Mouse (Mus musculus) thymus, postnatal 0 days (tissue): ENCODE data around the gene Dnajc27. TPM values are rescaled to one million over a fixed set of nuclear protein-coding genes. Genes with fewer than 3 reads are reported as not detected.

Source experiments
- DNase-seq: peaks from one replicate; pipeline ENCODE4 v3.0.0-alpha.2; 2015; ENCODE audit warnings: low spot score
- polyA plus RNA-seq: library from polyadenylated mRNA; unstranded; fragments of >200 nt; fragmentation: Nextera tagmentation; extraction: Ambion mirVana; gene quantifications from 2 replicates; pipeline ENCODE4 v1.2.1, GENCODE M21; 2015

Dnajc27 gene
- 3.4 and 4.0 TPM in 2 replicates for polyA plus RNA-seq

DNA sequence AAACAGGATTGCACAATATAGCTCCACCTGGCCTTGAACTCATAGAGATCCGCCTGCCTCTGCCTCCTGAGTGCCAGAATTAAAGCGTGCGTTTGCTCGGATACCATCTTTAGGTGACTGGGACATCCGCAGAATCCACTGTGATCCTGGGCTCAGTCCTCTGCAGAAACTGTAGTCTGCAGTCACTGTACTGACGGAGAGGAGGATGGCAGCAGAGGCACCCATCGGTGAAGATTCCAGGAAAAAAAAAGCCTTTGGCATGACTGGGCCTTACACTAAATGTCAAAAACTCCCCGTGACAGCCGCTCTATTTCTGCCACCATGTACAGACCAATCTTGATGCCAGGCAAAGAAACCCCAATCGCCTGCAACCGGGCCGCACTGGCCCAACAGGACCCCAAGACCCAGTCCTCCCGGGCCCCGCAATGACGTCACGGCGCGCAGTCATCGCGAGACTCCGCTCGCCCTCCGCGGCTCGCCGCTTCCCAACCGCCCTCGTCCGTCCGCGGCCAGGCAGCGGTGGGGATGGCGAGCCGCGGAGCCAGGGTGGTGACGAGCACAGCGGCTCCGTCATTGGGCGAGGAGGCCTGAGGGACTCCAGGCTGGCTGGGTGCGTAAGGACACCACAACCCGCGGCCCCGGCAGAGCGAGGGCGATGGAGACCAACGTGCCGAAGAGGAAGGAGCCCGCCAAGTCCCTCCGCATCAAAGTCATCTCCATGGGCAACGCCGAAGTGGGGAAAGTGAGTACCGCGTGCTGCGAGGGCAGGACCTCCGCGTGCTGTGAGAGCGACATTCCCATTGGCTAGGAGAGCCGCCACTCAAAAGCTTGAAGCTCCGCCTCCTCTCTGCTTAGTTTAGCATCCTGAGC is at the start of gene Dnajc27:
TSS of gene Dnajc27 (plus strand) at position 452 of the 870 bp plus-strand sequence.
- peak; percentile 97 for DNase-seq

- no peak for DNase-seq
Observed at GRCm38 (mm10) chr12:4036157-4036556, 46.2 kb upstream of the Dnajc27 start.

DNA sequence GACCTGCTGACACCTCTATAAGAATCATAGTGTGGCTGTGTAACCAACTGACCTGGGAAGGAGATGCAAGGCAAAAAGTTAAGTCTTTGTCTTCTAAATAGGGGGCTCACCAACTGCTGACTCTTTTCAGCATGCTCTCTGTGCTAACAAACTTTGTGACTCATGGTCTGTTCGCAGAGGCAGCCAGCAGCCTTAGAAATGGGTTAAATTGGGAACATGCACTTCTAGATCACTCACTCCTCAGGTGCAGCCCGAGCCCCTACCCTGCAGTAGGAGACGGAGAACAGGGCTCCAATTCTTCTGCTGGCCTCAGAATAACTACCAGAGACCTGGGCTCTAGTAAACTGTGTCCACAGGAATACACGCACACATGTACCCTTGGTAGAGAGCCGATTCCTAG is 44.9 kb upstream of the Dnajc27 start:
- DNase-seq = no peak

GRCm38 (mm10) chr12:4038061-4039041 is 44.0 kb upstream of the Dnajc27 start, which contains the start of gene Efr3b:
Gene Efr3b (minus strand): TSS chr12:4038915.
- peak; percentile 70 for DNase-seq

DNA sequence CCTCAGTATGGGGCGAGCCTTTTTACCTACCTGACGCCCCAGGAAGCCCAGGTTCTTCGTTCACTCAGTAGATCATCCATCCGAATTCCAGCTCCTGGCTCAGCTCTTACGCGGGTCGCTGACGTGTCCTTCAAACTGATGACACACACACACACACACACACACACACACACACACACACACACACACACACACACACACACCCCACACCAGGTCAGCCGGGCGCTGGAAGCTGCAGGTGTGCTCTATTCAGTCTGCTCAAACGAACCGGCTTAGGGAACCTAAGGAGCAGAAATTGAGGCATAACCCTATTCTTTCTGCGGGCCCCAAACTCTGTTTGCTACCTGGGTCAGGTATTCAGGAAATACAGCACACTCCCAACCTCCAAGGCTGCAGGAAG is 43.3 kb upstream of the Dnajc27 start:
- no peak for DNase-seq

GRCm38 (mm10) chr12:4042411-4042810 is 40.0 kb upstream of the Dnajc27 start:
- no peak for DNase-seq

DNA sequence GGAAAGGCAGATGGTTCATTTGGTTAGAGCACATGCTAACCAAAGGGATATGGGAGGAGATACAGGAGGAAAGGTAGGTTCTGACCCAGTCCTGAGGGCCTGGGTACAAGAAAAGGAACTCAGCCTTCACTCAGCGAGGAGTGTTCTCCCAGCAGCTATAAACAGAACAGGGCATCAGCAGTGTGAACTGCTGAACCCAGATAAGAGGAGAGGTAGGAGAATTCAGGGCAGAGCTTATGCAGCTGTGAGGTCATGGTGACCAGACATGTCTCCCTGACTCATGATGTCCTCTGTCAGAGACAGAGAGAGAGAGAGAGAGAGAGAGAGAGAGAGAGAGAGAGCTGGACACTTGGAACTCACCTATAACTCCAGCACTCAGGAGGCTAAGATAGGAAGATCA is 36.4 kb upstream of the Dnajc27 start:
- DNase-seq = no peak

DNA sequence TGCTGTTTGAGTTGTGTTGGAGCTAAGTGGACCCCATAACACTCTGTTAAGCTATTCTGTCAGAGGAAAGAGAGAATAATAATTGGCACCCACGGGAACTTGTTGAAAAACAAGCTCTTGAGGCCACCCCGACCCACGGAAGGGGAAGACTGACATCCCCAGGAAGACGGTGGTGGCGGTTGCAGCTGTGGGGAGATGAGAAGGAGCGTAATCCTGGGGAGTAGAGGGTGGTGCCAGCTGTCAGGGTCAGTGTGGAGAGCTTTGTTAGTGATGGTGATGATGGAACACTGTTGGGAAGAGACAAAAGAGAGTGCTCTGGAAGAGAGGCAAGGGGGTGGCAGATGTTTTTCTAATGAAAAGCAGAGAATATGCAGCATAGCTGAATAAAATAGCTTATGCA is 34.4 kb upstream of the Dnajc27 start:
- DNase-seq = no peak

DNA sequence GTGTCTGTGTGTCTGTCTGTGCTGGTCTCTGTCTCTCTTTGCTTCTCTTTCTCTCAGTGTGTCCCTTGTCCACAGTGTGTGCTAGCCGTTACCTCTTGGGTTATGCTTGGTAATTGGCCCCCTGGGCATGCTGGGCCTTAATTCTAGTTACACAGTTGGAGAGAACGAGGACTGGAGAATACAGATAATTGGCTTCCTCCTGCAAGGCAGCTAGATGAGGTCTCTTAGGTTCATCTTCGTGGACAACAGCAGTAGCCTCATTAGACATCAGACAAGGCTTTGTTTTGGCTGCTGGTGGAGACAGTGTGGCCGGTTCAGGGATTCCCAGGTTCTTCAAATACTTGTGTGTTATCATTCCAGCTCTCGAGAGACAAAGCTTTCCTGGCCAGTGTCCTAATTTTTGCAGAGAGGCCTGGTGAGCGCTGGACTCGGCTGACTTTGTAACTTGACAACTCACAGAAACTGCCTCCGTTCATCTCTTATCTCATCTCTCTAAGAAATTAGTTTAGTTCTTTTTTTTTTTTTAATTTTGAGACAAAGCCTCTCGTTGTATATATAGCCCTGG is 31.4 kb upstream of the Dnajc27 start:
- no peak for DNase-seq

- DNase-seq = no peak
Observed at GRCm38 (mm10) chr12:4053643-4054042, 28.7 kb upstream of the Dnajc27 start.

DNA sequence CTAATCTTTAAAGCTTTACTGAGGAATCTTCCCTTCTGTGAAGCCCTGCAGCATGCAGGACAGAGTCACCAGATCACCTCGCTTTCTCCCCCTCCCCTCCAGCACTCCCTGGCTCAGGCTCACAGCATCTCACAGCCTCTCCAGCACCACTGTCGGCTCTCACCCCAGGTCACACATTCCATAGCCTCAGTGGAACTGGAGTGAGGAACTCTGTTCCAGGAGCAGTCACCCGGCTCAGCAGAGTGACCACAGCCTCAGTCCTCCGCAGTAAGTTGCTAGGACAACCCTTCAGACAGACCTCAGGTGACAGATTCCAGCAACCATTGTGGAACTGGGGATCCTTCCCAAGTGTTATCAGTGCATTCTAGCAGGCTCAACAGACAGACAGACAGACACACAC is 27.5 kb upstream of the Dnajc27 start:
- no peak for DNase-seq

GRCm38 (mm10) chr12:4058321-4058720 is 24.1 kb upstream of the Dnajc27 start:
- DNase-seq = no peak

DNA sequence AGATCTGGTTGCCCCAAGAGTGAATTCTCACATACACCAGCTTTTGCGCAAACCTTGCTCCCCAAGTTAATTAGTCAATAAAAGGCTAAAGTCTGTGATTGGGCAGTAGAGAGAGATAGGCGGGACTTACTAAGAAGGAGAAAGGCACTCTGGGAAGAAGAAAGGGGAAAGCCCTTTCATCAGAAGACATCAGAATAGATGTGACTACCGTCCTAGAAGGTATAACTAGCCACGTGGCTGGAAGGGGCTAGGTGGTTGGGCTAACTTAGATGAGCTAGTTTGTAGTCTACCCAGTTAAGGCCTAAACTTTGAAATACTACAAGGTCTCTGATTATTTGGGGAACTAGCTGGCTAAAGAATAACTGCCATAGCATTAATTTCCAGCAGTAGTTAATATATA is 22.7 kb upstream of the Dnajc27 start:
- DNase-seq = no peak

- DNase-seq = no peak
Observed at GRCm38 (mm10) chr12:4065498-4065897, 16.9 kb upstream of the Dnajc27 start.

- no peak for DNase-seq
Observed at GRCm38 (mm10) chr12:4065944-4066343, 16.4 kb upstream of the Dnajc27 start.

DNA sequence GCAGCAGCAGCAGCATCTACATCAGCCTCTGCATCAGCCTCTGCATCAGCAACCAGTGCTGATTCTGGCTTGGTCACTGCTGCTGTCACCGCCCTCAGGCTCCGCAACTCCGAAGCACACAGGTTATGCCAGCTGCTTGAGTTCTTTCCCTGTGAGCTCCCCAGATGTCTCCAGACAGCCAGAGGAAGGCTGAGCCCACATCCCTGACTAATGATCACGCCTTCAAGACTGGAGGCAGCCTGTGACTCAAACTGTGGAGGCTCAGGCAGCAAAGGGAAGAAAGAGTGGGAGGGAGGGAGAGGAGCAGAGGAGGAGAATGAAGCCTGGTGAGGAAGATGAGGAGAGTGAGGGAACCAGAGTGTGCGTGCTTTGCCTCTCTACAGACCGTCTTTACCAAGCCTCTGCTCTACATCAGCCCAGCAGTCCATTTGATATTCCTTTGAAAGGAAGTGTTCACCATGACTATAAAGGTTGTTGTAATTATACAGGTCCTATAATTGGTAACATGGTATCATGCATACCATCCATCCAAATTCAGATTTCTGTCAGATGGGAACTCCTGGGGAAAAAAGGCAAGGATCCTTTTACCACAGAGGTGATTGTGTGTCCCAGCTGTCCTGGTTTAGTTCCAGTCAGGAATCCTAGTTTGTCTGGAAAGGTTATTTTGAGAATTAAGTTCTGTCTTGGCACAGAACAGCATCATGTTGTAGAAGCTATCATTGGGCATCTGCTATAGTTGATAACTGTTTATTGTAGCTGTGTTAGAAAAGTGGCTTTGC is 15.5 kb upstream of the Dnajc27 start:
- DNase-seq = no peak

DNA sequence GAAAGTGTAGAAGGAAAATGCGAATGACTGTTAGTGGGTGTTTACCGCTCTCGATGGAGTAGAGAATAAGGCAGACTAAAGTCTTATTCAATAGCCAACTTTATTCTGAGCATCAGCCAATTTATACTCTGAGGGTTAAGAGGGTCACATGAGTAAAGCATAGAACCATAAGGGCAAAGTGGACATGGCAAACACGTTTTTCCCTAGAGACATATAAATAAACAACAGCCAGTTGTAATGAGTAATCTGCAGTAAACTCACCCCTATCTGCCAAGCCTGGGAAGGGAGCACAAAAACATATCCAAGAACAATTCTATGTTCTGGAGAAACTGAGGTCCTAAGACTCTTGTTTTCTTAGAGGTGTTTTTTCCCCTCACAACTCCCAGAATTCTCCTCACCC is 13.8 kb upstream of the Dnajc27 start:
- DNase-seq = no peak

- no peak for DNase-seq
Observed at GRCm38 (mm10) chr12:4071671-4072070, 10.7 kb upstream of the Dnajc27 start.

- DNase-seq = no peak
Observed at GRCm38 (mm10) chr12:4075407-4075806, 7.0 kb upstream of the Dnajc27 start.

DNA sequence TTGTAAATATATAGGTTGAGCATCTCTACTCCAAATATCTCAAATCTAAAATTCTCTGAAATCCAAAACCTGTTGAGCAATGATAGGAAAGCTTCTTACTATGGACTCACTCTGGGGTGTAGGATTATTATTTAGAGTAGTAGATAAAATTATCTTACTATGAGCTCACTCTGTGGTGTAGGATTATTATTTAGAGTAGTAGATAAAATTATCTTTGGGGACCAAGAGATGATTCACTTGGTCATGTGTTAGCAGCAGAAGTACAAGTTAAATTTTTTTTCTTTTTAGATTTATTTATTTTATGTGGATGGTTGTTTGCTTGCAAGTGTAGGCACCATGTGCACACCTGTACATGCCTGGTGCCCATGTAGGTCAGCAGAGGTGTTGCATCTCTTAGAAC is 6.0 kb upstream of the Dnajc27 start:
- no peak for DNase-seq

DNA sequence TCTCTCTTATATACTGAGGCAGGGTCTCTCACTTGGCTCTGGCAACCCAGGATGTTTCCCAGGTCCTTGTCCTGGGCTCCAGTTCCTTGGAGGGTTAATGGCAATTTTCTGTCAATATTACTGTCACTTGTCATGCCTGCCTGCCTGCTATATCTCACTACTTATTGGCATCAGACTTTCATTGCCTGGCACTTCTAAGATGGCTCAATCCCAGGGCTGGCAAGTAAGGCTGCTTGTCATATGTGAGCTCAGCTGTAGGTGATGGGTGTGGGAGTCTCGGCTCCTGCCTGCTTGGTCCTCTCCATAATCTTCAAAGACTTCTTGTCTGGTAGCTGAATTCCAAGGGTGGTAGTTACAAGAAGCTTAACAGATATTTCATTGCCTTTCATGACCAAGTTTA is 4.3 kb upstream of the Dnajc27 start:
- no peak for DNase-seq
